1 mouse cellular context compared by ENCODE assay signal in the genomic region with DNA sequence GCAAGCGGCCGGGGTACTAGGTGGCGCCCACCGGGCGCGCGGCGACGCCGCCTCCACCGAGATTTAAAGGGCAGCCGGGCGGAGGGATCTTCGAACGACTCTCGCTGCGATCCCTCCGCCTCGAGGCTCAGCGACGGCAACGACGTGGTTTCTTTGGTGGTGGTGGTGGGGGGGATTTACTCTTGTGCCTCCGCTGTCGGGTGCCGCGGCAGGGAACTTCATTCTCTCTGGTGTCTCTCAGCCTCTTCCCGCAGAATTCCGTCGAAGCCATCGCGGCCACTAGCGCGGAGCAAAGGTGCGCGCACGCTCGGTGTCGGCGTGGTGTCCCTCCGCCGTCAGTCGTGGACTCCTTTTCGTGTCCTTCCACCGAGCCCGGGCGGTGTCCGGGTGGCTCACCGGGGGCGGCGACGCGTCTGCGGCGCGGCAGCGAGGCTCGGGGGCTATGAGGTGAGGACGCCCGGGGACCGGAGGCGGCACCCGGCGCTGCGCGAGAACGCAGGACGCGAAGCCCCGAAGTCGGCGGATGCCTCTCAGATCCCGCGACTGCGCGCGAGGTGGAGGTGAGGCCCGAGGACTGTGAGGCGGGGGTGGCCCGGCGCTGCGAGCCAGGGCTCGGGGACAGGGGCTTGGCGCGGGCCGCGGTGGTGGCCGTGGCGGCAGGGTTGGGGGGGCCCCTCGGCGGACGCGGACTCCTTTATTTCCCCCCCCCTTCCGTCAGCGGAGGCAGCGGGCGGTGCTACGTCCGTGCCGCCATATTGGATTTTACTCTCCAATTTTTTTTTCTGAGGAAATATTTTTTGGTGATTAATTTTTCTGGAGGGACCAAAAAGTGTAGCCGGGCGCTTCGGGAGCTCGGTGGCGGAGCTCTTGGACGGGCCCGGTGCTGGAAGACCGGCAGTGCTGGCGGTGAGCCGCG.
TF ChIP-seq lines count a peak whose summit lies in the region.

No protein-coding gene starts in this region.

TF ChIP-seq in MEL, 35 proteins besides CTCF, POLR2A, EP300 and RAD21 (continued from another document):
- TF ChIP-seq RCOR1 (IDR thresholded peaks at IDR 0.05; ENCODE audit: low read depth, low read length) = no peak
- no peak for TF ChIP-seq USF2 (IDR thresholded peaks at IDR 0.05; ENCODE audit: borderline replicate concordance in 1 of 2, insufficient read depth in 1 of 2, low read depth in 1 of 2, low read length in 2 of 2)
- TF ChIP-seq ETS1 (IDR thresholded peaks at IDR 0.05; ENCODE audit: low read depth, low read length) = peak; percentile 51; the same call in 1 of the 2 replicates
- peak; percentile 97 for TF ChIP-seq ZMIZ1 (IDR thresholded peaks at IDR 0.05; ENCODE audit: low read depth, low read length)
- peak; percentile 54; the same call in 1 of the 2 replicates for TF ChIP-seq CHD1 (IDR thresholded peaks at IDR 0.05; ENCODE audit: low read depth, low read length)
- TF ChIP-seq GABPA (IDR thresholded peaks at IDR 0.05; ENCODE audit: low read depth, low read length) = no peak
- no peak for TF ChIP-seq JUND (IDR thresholded peaks at IDR 0.05; ENCODE audit: low read depth, low read length)
- no peak for TF ChIP-seq MAX (IDR thresholded peaks at IDR 0.05; ENCODE audit: low read length)
- no peak for TF ChIP-seq SMC3 (IDR thresholded peaks at IDR 0.05; ENCODE audit: low read depth, low read length)
- no peak for TF ChIP-seq ZC3H11A (IDR thresholded peaks at IDR 0.05; ENCODE audit: low read depth, low read length)
- TF ChIP-seq NRF1 (IDR thresholded peaks at IDR 0.05; ENCODE audit: insufficient read depth, low read depth, low read length, poor library complexity, severe bottlenecking) = peak; percentile 28; the same call in 1 of the 2 replicates
- TF ChIP-seq GATA1 (IDR thresholded peaks at IDR 0.05; ENCODE audit: low read depth, low read length) = no peak
- TF ChIP-seq NELFE (IDR thresholded peaks at IDR 0.05; ENCODE audit: low read depth, low read length) = peak; percentile 56
- peak; percentile 67 for TF ChIP-seq ZNF384 (IDR thresholded peaks at IDR 0.05; ENCODE audit: low read depth, low read length)
- peak; percentile 70; the same call in 1 of the 2 replicates for TF ChIP-seq E2F4 (IDR thresholded peaks at IDR 0.05; ENCODE audit: borderline replicate concordance, low read depth, low read length)
- TF ChIP-seq UBTF (IDR thresholded peaks at IDR 0.05; ENCODE audit: borderline replicate concordance, insufficient read depth, low read depth, low read length) = 0 out of 2 replicates have a peak, but pooled peaks have one; percentile 68
- peak; percentile 59; the same call in 1 of the 2 replicates for TF ChIP-seq TBP (IDR thresholded peaks at IDR 0.05; ENCODE audit: low read depth, low read length)
- no peak for TF ChIP-seq ZKSCAN1 (IDR thresholded peaks at IDR 0.05; ENCODE audit: low read depth, low read length)
- TF ChIP-seq USF1 (IDR thresholded peaks at IDR 0.05; ENCODE audit: low read depth, low read length) = no peak
- peak; percentile 19; the same call in 1 of the 2 replicates for TF ChIP-seq CHD2 (IDR thresholded peaks at IDR 0.05; ENCODE audit: low read length)
